ENCODE assay signal across 21 mouse cellular contexts in the genomic region with DNA sequence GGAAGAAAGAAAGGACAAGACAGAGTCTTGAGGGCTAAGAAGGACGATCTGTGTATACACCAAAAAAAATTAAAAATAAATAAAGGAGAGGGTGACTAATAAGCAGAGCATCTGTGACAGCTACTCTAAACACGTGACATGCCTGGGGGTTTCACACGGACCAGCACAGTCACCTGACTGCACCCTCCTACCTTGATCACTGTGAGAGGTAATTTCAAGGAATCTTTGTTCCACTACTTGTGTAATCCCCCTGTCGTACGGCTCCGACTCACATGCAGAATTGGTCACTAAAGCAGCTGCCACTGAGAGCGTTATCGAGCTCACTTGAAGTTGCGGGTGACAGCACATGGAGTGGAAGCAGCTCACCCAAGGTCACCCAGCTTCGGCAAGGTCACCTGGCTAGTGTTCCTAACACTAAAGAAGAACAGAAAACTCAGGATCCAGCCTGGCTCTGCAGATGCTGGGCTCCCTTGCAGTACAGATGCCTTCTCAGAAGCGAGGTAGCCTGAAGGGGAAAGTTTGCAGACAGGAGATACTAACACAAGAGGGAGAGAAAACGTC. TPM values are rescaled to one million over a fixed set of nuclear protein-coding genes. Genes with fewer than 3 reads are reported as not detected.
DNase-seq lines count a peak whose midpoint lies in the region; ATAC-seq lines count a peak whose summit lies in the region.
"Had no signal": no experiment of that assay in that cellular context is flagged by ENCODE, and none has a peak within 500 bp of the region (broad histone marks: within the 10 kb centered on the region; RNA-seq: fewer than 3 reads in every experiment).

No protein-coding gene starts in this region.

- 0 out of 2 replicates have a peak, but pooled peaks have one; percentile 26 for ATAC-seq in kidney, embryonic 14.5 days (ENCODE audit: low FRiP score, low TSS enrichment)
- ATAC-seq in kidney, embryonic 15.5 days (replicated peaks; ENCODE audit: low FRiP score), result no peak
- ATAC-seq in megakaryocyte progenitor cell, adult 5-6 weeks (replicated peaks; ENCODE audit: poor library complexity), result no peak
- ATAC-seq: liver, embryonic 12.5 days had no signal

- 64% methylated on average over 12 of the region's 12 CpGs for WGBS in kidney, embryonic 14.5 days
- 59% methylated on average over 12 of the region's 12 CpGs for WGBS in kidney, embryonic 15.5 days

- H3K4me3 ChIP-seq in kidney, embryonic 14.5 days (ENCODE audit: low read length), result no peak overlapping the region
- H3K4me3 ChIP-seq in kidney, embryonic 15.5 days (replicated peaks), result no peak overlapping the region
- H3K4me3 ChIP-seq: gastrocnemius, adult 2 months; hindbrain, embryonic 12.5 days; limb, embryonic 12.5 days; liver, embryonic 12.5 days; midbrain, embryonic 10.5 days had no signal

- H3K27ac ChIP-seq in kidney, embryonic 14.5 days (ENCODE audit: low read depth, low read length), result no peak overlapping the region
- no peak overlapping the region for H3K27ac ChIP-seq in kidney, embryonic 15.5 days
- H3K27ac ChIP-seq: gastrocnemius, adult 2 months; hindbrain, embryonic 12.5 days; limb, embryonic 12.5 days; liver, embryonic 12.5 days; midbrain, embryonic 10.5 days; stomach, postnatal 0 days had no signal

- H3K9me3 ChIP-seq in kidney, embryonic 14.5 days (ENCODE audit: control insufficient read depth, low read length), result no peaks in the 10 kb centered on the region
- no peaks in the 10 kb centered on the region for H3K9me3 ChIP-seq in kidney, embryonic 15.5 days (replicated peaks)
- H3K9me3 ChIP-seq: hindbrain, embryonic 12.5 days; limb, embryonic 12.5 days; liver, embryonic 12.5 days; midbrain, embryonic 10.5 days had no signal

- H3K9ac ChIP-seq in kidney, embryonic 14.5 days (ENCODE audit: low read depth, low read length), result no peak overlapping the region
- no peak overlapping the region for H3K9ac ChIP-seq in kidney, embryonic 15.5 days
- H3K9ac ChIP-seq: hindbrain, embryonic 12.5 days; limb, embryonic 12.5 days; liver, embryonic 12.5 days had no signal

- H3K27me3 ChIP-seq in kidney, embryonic 14.5 days (ENCODE audit: control insufficient read depth, insufficient read depth, low read length), result no peaks in the 10 kb centered on the region
- no peaks in the 10 kb centered on the region for H3K27me3 ChIP-seq in kidney, embryonic 15.5 days
- H3K27me3 ChIP-seq: hindbrain, embryonic 12.5 days; limb, embryonic 12.5 days; liver, embryonic 12.5 days had no signal

- peak; percentile 16 for DNase-seq in adrenal gland, postnatal 10 days
- no peak for DNase-seq in adrenal gland, adult 18-20 months (ENCODE audit: low spot score in 2 of 2)
- DNase-seq in NIH3T3 (ENCODE audit: low read depth) (peak; percentile 8), adipocyte (ENCODE audit: low spot score) (no peak)
- peak; percentile 32 for DNase-seq in heart, postnatal 4 days
- DNase-seq: cerebellum, adult 11-12 months; cerebellum, postnatal 36 days; gastrocnemius, adult 2 months; kidney, adult 9 months; kidney, postnatal 4 days; lung, adult 2 months; lung, postnatal 4 days; retina, postnatal 1 day had no signal

- H3K4me1 ChIP-seq in kidney, embryonic 14.5 days (ENCODE audit: control insufficient read depth, insufficient read depth, low read length), result 0 out of 2 replicates have a peak, but pooled peaks cover 15% of the 10 kb centered on the region
- peaks cover 33% of the 10 kb centered on the region for H3K4me1 ChIP-seq in kidney, embryonic 15.5 days

- H3K4me2 ChIP-seq in kidney, embryonic 14.5 days (replicated peaks; ENCODE audit: low read depth, low read length), result no peak overlapping the region
- no peak overlapping the region for H3K4me2 ChIP-seq in kidney, embryonic 15.5 days
- H3K4me2 ChIP-seq: hindbrain, embryonic 12.5 days; limb, embryonic 12.5 days; liver, embryonic 12.5 days had no signal

- no peaks in the 10 kb centered on the region for H3K36me3 ChIP-seq in kidney, embryonic 14.5 days (ENCODE audit: control insufficient read depth, insufficient read depth, low read length)
- H3K36me3 ChIP-seq in kidney, embryonic 15.5 days, result 0 out of 2 replicates have a peak, but pooled peaks cover 3% of the 10 kb centered on the region
- H3K36me3 ChIP-seq: hindbrain, embryonic 12.5 days; limb, embryonic 12.5 days; liver, embryonic 12.5 days had no signal

RNA-seq across cellular contexts. Expression of a gene that starts 20.6 kb away (rescaled TPM):
- 10 to 100 TPM; 29.3 to 38.6 TPM for total RNA-seq in adrenal gland, postnatal 10 days (2021)
- total RNA-seq in adrenal gland, adult 18-20 months (2021), result 10 to 100 TPM; 27.1 to 30.5 TPM
- polyA plus RNA-seq in kidney, embryonic 14.5 days (2014; fragmentation: Nextera tagmentation; extraction: Ambion mirVana), result 8.7 and 18.2 TPM in 2 replicates
- polyA plus RNA-seq in kidney, embryonic 15.5 days (2015; fragmentation: Nextera tagmentation; extraction: Ambion mirVana), result 14.3 and 15.4 TPM in 2 replicates
- 100 to 1,000 TPM; 110 to 116 TPM for total RNA-seq in heart, postnatal 4 days (2021)
- 20.9 and 24.4 TPM in 2 replicates for total RNA-seq in megakaryocyte progenitor cell, adult 5-6 weeks (2015)
- total RNA-seq in megakaryocyte progenitor cell, adult 5-6 weeks (2017), result 31.1 and 41.0 TPM in 2 replicates

Comparison
In these comparisons a context has a peak if more than half of its experiments do, and no peak if none do; other contexts are left out.
1. DNase-seq: peak in adrenal gland, postnatal 10 days (single experiment), NIH3T3 (single experiment) and heart, postnatal 4 days (single experiment); none in adrenal gland, adult 18-20 months (0 of 2) and adipocyte (single experiment).